Mouse (Mus musculus) urinary bladder, postnatal 4 days (tissue): ENCODE results near the gene Duox1.

Experiments
- DNase-seq, 2 experiments: peaks; one replicate each; pipeline ENCODE4 v3.0.0; 2021 to 2022; ENCODE audit warnings: low spot score in 2 of 2

The Duox1 gene

DNA sequence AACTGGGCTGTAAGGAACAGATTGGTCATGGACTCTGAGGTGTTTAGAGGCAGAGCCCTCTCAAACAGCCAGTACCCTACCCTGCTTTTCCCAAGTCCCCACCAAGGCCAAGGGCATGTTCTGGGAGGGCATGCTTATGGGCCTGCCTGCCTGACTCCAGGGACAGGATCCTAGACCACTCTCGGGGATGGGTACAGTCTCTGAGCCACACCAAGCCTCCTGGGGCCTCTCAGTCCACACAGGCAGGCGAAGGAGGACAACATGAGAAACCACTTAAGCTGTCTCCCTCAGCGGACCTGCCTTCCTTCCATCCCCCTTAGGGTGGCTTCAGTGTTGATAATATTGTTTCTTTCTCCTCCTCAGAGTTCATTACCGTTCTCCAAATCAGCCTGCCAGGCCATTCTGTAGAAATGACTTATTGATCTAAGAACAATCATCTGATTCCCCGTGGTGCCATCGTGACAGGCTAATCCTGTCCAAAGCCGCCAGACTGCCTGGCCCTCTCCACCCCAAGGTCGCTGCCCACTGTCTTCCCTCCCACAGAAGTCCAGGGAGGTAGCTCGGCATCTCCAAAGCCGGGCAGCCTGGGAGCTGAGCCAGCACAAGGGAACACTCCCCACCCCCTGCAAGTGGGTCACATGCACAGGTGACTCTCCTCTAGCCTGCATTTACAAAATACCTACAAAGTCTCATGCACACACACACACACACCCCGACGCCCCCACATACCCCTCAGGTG lies 38.9 kb downstream of the Duox1 start:
- DNase-seq: no peak

DNA sequence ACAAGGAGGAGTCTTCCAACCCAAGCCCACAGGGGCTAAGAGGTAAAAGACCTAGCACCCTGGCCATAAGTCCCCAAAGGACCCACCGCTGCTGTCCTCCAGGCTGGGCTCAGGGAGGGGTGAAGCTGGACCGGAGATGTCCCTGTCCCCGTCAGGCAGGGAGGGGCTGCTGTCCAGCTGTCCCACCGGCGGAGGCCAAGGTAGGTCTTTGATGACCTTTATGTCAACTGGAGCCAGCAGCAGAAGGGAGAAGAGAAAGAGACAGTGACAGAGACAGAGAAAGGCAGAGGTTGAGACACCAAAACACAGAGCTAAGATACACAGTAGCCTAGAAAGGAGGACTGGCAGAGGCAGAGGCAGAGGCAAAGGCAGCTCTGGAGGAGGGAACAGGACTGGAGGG lies 39.9 kb downstream of the Duox1 start:
- no peak for DNase-seq

DNA sequence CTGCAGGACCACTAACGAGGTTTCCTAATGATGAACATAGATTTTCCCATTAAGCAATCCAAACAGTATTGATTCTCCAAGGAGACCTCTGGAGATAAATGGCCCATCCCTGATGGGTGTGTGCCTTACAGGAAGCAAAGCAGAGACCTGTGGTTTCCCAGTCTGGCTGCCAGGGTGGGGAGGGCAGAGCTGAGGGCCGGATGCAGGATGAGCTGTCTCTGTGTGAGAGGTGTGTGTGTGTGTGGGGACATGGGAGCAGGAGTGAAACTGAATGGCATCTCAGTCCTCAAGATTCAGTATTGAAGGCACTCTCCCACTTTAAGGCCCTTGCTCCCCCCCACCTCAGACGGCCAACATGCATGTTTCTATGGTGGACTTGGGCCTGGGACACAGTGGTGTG lies 40.7 kb downstream of the Duox1 start:
- no peak for DNase-seq

DNA sequence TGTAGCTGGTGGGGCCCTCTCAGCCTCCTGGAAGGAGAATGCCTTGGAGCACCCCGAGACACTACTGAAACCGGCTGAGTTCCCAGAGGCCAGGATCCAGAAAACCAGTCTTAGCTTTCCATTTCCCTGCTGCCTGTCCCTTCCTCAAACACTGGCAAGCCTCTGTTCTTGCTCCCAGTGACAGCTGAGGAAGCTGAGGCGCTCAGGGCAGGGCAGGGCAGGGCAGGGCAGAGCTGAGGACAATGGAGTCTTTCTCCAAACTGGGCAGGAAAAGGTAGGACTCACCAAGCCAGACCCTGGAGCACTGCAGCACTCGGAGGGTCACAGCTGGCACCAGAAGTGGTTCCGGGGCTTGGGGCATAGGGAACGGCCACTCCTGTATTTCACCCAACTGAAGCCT lies 44.8 kb downstream of the Duox1 start:
- no peak for DNase-seq

DNA sequence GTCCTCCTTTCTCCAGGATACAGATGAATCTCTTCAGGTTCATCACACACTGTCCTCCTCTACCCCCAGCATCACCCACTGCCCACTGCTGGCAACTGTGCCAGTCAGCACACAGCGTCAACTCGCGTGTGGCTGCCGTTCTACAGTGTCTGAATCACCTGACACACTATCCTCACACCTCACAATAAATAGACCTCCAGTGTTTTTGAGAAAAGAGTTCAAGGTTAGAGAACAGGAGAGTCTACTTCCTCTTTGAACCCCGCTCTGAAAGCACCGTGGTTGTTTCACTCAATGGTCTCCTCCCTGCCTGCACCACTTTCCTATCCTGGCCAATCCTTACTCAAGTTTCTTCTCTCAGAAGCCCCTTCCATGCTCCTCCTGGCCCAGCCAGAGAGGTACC lies 45.7 kb downstream of the Duox1 start:
- DNase-seq: no peak

DNA sequence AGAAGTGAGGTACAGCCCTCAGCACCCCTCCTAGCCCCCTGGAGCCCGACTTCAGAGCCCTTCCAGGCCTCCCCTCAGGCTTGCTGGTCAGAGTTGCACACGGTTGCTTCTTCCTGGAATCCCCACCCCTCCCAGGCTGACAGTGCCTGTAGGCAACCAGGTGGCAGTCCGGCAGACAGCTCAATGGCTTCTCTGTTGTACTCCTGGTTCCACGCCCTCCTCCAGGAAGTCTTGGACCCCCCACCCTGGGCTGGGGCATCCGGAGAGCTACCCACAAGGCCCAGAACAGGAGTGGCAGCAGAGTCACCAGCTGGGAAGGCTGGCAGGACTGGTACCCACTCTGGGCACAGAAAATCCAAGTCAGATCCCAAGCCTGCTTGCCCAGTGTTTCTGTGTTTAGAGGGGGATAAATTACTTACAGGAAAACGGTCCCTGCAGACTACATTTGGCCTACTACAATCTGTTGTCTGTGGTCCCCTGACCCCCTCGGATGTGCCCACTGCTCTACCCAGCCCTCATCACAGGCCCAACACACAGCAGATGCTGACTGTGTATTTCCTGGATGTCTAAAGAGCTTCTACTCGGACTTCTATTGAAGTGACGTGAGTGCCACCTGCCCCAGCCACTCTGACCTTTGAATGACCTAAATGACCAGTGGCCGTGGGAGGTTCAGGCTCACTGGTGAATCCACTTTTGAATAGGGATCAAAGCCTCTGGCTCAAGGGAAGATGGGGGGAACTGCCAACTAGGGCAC lies 46.6 kb downstream of the Duox1 start:
- no peak for DNase-seq

DNA sequence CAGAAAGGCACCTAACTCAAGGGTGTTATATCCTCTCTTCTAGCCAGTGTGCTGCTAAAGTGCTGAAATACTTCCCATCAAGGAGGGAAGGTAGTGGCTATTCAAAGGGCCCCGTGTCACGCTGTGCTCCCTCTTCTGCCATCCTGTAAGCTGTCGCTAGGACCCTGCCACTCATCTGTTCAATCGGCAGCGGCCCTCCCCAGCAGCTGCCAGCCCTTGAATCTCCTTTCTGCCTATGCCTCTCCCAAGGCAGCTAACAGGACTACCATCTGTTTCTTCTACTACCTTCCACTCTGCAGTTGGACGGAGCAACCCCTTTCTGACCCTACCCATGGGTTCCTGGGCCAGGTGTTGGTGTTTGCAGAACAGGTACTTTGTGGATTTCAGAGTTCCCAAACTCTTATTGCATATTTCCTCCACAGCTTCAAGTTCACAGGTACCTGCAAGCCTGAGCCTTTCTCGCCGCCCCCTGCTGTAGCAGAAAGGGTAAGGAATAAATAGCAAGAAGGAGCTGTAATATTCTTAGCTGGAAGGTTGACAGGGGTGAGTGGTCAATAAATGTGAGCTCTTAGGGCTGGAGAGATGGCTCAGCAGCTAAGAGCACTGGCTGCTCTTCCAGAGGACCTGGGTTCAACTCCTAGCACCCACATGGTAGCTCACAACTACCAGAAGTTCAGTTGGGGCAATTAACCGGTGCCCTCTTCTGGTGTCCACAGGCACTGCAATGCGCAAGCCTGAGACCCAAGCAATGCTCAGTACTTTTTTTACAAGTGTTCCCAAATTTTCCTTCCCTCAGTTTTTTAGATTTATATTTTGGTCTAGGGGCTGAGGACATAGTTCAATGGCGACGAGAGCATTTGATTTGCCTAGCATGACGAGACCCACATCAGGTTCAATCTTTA lies 47.4 kb downstream of the Duox1 start:
- no peak for DNase-seq

DNA sequence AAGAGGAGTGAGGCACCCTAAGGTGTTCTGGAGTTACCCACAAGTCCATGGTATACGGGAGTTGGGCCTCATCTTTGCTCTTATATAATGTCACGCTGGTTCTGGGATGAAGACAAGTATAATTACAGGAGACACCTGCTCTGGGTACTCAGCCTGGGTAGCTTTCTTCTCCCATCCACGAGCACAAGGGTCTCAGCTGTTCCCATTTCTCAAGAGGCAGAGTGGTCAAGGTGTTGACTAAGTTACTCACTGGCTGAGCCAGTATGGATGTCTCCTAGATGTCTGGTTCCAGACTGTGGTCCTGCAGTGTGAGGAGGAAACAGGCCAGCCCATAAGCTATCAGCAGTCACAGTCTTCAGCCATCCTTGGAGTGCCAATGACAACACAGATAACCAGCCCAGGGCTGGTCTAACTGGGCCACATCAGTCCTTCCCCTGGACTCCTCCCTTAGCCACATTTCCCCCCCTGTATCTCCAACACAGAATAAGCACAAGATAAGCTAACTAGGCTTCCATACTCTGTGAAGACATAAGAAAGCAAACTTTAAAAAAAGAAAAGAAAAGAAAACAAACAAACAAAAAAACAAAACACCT lies 49.0 kb downstream of the Duox1 start:
- no peak for DNase-seq

DNA sequence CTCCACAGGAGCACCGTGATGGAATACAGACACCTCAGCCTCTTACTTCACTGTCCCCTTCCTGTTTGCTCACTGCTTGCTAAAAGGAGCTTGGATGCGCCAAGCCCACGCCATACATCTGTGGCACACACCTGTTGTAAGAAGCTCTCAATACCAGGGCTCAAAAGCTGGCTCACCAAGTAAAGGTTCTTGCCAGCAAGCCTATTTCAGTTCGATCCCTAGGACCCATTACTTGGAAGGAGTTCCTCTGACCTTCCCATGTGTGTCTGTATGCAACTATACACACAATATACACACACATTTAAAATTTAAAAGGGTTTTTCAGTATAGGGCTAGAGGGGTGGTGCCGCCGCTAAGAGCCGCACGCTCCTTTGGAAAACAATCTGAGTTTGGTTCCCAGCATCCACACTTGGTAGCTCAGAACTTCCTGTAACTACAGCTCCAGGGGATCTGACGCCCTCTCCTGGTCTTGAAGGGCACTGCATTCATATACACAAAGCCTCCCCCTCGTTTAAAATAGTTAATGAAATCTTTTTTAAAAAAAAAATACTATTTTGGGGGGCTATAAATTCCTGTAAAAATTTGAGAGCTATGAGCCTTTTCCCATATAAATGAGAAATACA lies 49.9 kb downstream of the Duox1 start:
- DNase-seq: no peak

DNA sequence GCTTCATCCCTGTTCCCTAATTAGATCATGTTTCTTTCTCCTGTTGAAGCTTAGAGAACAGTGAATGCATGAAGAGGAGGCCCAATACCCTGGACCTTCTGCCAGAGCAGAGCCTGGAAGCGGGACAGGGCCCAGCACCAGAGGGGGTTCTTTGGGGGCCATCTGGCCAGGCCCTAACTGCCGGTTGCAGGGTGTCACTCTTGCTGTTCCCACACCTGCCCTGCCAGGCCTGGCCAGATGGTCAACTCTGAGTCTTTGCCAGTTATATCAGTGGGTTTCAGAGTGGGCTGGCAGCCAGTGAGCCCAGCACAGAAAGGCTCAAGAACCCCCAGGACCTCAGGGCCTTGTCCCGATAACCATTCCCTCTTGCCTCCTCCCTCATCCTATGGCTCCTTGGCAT lies 50.6 kb downstream of the Duox1 start:
- peak in 1 of 2 experiments; percentile 47 for DNase-seq

DNA sequence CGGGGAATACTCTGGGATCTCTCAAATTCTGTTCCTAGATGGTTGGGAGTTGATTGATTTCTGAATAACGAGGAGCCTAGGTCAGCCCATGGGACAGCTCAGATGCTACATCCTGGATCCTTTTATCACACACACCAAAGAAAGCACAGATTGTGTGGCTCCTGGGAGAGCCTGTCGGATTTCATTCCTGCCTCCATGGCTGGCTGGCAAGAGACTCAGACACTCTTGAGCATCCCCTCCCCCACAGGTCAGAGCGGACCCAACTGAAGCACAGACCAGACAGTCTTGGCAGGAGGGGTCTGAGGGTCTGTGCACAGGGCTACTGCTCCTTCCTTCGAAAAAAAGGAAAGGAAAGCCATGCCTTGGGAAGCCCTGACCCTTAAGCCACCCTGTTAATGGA lies 51.2 kb downstream of the Duox1 start:
- peak in 1 of 2 experiments; percentile 43 for DNase-seq

DNA sequence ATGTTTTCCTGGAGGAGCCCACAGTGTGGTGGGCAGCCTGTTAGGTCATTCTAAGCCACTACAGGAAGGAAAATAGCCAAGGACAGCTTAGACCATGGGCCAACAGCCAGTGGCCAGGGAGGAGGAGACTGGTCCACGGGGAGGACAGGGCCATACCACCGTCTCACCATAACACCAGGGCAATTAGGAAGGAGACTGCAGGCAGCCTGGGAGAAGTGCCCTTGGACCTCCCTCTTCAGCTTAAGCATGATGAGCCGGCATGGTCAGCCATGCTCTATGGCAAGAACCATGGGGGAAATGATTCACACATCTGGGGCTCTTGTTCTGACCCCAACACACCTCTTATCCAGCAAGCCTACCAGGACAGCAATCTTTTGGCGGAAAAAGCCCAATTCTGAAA lies 51.7 kb downstream of the Duox1 start:
- peak in 1 of 2 experiments; percentile 45 for DNase-seq

DNA sequence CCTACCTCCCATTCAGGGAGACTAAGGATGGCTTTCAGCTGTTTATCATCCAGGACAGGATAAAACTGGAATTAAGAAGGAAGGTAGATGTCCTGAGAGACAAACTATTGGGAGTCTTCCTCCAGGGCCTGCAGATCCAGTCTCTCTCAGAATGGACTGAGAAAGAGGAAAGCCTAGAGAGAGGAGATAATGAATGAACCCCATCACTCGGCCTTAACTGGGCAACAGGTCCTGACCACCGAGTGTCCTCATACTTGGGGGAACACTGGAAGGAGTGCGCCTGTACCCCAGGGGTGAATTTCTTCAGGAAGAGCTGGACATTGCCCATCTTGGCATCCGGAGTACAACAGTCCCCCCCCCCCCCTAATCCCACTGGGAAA lies 52.2 kb downstream of the Duox1 start:
- no peak for DNase-seq

DNA sequence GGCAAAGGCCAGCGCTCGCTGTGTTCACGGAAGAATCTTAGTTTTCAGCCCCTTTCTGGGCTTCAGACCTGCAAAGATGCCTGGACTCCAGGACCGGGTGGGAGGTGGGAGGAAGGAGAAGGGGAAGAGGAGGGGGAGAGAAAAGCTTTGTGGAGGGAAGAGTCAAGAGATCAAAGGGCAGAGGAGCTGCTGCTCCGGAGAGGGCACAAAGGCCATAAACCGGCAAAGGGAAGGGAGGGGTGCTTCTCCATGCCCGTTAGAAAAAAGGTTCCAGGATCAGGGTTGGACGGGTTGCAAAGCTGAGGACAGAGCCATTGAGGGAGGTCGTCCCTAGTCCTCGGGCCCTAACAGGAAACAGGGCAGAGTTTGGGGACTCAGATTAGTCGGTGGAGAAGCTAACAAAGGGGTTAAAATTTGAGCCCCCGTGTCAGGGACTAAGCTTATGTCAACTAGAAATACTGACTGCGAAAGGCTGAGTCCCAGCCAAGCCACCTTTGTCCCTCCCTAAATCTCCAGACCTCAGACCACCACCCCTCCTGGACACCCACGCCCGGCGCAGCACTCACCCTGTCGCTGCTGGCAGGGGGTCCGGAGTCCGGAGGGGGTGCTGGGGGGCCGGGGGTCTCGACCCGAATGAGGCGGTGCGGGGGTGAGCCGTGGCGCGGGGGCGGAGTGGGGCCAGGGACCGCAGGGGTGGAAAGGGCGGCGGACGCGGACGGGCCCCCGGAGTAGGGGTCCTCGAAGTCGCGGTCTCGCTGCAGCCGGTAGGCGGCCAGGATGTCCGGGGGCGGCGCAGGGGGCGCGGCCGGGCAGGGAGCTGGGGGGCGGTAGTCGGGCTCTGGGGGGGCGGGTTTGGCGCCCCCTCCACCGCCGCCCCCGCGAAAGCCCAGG lies 52.9 kb downstream of the Duox1 start:
- peak in 1 of 2 experiments; percentile 66 for DNase-seq

DNA sequence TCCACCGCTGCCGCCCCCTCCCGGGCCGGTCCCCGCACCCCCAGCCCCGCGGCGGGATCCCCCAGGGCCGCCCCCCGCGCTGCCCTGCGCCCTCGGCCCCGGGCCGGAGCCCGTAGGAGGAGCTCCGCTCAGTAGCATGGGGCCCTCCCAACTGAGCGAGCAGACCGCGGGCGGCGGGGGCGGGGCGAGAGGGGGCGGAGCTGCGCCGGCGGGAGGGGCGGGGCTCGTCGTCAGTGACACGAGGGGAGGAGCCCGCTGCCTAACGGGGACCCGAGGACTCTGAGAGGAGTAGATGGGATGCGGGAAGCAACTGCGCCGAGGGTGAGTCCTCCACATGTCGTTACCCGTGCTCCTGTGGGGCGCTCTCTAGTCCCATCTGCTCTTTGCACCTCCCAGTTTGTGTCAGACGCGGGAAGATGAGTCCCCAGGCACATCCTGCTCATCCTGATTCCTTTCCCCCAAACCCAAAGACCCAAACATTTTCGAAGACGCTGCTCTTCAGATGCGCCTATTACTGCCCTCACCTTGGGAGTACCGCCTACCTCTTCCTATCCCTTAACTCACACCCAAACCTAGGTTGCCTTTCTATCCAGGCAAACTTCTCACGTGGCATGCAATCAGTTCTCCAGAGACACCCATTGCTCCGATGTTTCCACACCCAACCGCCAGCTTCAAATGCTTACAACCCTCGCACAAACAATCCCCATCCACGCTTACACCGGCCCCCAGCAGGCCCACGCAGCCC lies 53.7 kb downstream of the Duox1 start, which contains the start of gene Shf:
Gene Shf (minus strand): TSS at position 168 of the 745 bp plus-strand sequence.
- peak; percentile 89 to 92 for DNase-seq

DNA sequence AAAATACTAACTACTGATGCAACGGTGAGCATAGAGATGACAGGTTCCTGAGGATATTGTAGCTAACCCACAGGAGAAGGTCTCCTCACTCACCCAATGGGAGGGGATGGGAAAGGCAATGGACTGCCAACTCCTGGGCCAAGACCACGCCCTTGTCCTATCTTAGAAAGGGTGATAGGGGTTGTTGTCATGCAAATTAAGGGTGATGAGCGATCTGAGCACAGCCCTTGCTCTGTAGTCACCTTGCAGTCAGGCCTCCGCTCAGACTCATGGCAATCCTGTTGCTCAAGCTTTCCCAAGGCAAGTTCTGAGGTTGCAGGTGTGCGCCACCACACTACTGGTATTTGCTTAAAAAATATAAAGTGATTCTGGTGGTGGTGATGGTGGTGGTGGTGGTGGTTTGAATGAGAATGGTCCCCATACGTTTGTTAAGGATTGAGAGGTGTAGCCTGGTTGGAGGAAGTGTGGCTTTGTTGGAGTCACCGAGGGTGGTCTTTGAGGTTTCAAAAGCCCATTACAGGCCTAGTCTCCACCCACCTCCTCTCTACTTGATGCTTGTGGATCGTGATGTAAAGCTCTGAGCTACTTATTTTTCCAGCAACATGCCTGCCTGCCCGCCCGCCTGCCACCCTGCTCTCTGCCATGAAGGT lies 54.8 kb downstream of the Duox1 start:
- no peak for DNase-seq

DNA sequence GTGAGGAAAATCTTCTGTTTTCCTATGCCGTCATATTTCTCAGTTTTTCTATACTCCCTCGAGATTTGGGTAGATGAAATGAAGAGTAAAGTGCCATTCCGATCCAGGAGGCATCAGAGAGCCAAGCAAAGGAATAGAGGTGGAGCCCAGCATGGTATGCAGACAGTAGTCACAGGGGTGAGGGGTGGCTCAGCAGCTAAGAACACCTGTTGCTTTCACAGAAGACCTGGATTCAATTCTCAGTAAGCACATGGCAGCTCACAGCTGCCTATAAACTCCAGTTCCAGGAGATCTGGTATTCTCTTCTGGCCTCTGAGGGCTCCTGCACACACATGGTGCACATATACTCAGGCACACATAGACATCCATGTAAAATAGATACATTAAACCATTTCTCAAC lies 56.6 kb downstream of the Duox1 start:
- DNase-seq: no peak

DNA sequence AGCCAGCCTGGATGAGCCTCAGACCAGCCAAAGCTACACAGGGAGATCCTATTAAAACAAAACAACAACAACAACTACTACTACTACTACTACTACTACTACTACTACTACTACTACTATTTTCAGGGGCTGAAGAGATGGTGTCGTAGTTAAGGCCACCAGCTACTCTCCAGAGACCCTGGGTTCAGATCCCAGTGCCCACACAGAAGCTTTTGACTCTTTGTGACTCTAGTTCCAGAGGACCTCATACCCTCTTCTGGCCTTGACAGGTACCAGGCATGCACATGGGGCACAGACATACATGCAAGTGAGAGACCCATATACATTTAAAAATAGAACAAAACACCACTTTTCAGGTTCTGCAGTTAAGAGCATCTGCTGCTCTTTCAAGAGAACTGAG lies 57.1 kb downstream of the Duox1 start:
- DNase-seq: no peak

DNA sequence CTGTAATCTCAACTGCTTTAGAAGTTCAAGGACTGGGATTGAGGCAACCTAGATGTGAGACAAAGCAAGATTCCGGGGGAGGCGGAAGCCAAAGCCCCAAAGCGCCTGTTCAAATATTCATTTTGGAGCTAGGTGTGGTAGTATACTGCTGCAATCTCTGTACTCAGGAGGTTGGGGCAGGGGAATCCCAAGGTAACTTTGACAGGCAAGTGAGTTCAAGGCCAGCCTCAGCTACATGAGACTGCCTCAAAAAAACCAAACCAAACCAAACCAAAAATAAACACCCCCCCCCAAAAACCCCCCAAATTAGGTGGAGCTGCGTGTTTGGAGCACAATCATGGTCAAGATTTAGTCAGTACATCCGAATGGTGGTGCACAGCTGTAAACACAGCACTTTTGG lies 58.5 kb downstream of the Duox1 start:
- DNase-seq: no peak
